Mouse (Mus musculus) erythroblast, embryonic 14.5 days (primary cell): ENCODE measurements at regions not wholly inside any gene's neighbourhood (a gene's known extent, or its start where the extent isn't known, plus 50 kb on each side); places are given as distances from the start of the nearest gene placed in this dataset.

Source experiments
- GATA1 ChIP-seq: IDR thresholded peaks from 2 replicates; pipeline ENCODE4 v1.6.1; 2012; ENCODE audit warnings: low read length, inconsistent platforms, mixed read lengths
- TAL1 ChIP-seq: IDR thresholded peaks from 3 replicates; pipeline ENCODE4 v1.6.1; 2012; ENCODE audit warnings: low read length, inconsistent platforms, mixed read lengths

DNA sequence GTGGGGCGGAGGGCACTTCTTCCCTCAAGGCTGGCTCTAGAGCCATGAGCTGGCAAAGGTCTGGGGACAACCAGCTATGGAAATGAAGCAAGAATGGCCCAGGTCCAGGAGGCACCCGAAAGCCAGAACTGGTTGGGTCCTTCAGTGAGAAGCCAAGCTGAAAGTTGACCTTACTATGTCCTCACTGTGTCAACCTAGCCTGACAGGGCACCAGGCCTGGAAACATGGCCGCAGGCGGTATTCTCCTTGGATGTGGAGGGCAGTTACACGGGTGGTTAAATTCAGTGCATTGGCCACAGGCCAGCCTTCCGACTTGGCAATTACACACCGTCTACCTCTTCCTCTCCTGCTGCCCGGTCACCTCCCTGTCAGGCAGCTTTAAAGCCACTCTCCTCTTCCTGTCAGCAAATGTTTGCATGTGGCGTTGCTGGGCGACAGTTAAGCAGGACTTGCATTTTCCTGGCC lies 116.7 kb downstream of the H2al1j start:
- no peak for TF ChIP-seq GATA1
- TF ChIP-seq TAL1, result no peak
